Mouse (Mus musculus) midbrain, embryonic 10.5 days (tissue): Measurements from ENCODE around the gene Adcy10. TPM values are rescaled to one million over a fixed set of nuclear protein-coding genes. Genes with fewer than 3 reads are reported as not detected.

ENCODE experiments used
- DNase-seq: peaks from one replicate; pipeline ENCODE4 v3.0.0-alpha.2; 2017; ENCODE audit warnings: low spot score
- H3K27ac ChIP-seq: fragments of 300-500 bp; sonication (generic); replicated peaks from 2 replicates; pipeline ENCODE4 v1.5.1; 2016; ENCODE audit warnings: mild to moderate bottlenecking
- H3K27me3 ChIP-seq: fragments of 300-500 bp; sonication (generic); 2 replicates; pipeline ENCODE4 v1.6.1; 2016; ENCODE audit warnings: low read depth, mild to moderate bottlenecking; ENCODE audit not compliant: poor library complexity, severe bottlenecking
- H3K36me3 ChIP-seq: fragments of 300-500 bp; sonication (generic); 2 replicates; pipeline ENCODE4 v1.6.1; 2016; ENCODE audit warnings: mild to moderate bottlenecking, moderate library complexity
- H3K4me1 ChIP-seq: fragments of 300-500 bp; sonication (generic); 2 replicates; pipeline ENCODE4 v1.6.1; 2016
- H3K4me3 ChIP-seq: fragments of 300-500 bp; sonication (generic); 2 replicates; pipeline ENCODE4 v1.5.1; 2016; ENCODE audit warnings: mild to moderate bottlenecking, moderate library complexity
- H3K9me3 ChIP-seq: fragments of 300-500 bp; sonication (generic); replicated peaks from 2 replicates; pipeline ENCODE4 v1.6.1; 2016; ENCODE audit warnings: mild to moderate bottlenecking
- WGBS: fragments of 180-500 bp; shearing (Covaris S2); methylation state at CpG from one replicate; pipeline ENCODE4 v1.1.7; 2016; 5-methylcytosine and 5-hydroxymethylcytosine counted together
- polyA plus RNA-seq: library from polyadenylated mRNA; unstranded; fragments of >200 nt; fragmentation: Nextera tagmentation; extraction: Ambion mirVana; gene quantifications from 2 replicates; pipeline ENCODE4 v1.2.1, GENCODE M21; 2016

Gene Adcy10
- polyA plus RNA-seq, 1 experiment from 2014 or later = 0.20 TPM

DNA sequence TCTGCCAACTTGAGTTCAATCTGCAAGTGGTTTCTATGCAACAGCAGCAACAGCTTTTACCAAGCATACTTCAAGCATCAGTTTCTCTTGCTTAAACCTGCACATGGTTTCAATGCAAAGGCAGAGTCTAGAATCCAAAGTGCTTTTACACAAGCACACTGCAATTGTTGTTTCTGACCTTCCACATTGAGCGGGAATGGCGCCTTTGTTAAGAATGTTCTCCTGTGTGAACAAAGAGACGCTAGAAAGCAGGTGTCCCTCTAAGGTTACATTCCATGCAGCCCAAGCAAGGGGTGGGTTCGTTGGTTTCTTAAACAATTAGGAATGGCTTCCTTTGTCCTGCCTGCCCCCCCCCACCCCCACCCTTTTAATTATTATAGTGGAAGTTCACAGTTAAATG lies 128.9 kb downstream of the Adcy10 start:
- 84% methylated on average over 4 of the region's 4 CpGs for WGBS

DNA sequence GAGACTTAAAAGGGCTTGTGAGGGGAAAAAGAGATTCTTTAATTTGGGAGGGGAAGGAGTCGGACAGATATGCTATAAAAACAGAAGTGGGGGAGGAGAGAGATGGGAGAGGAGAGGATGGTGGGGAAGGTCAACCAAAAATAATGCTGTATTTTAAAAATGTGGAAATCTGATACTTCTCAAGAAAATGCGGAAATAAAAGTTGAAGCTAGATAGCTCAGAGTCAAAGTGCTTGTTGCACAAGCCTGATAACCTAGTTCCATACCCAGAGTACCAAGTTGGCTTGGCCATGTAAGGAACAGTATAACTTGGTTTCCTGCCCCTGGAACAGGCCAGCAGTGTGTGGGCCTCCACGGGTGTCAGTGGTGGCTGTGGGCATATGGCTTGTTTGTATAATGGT lies 129.8 kb downstream of the Adcy10 start:
- peaks cover 33% of the 10 kb centered on the region for H3K36me3 ChIP-seq
- no peak overlapping the region for H3K27ac ChIP-seq
- 94% methylated on average over 3 of the region's 3 CpGs for WGBS
- H3K4me1 ChIP-seq = peaks cover 57% of the 10 kb centered on the region
- H3K9me3 ChIP-seq = peaks cover 12% of the 10 kb centered on the region; the same call in 1 of the 2 replicates
- DNase-seq = no peak
- no peak overlapping the region for H3K4me3 ChIP-seq
- H3K27me3 ChIP-seq = no peaks in the 10 kb centered on the region

More for the DNA sequence above, 128.9 kb downstream of the Adcy10 start:
- H3K4me3 ChIP-seq = no peak overlapping the region
- H3K9me3 ChIP-seq = peaks cover 12% of the 10 kb centered on the region; the same call in 1 of the 2 replicates
- H3K4me1 ChIP-seq = peaks cover 58% of the 10 kb centered on the region
- peaks cover 33% of the 10 kb centered on the region for H3K36me3 ChIP-seq
- no peaks in the 10 kb centered on the region for H3K27me3 ChIP-seq
- no peak for DNase-seq
- no peak overlapping the region for H3K27ac ChIP-seq

DNA sequence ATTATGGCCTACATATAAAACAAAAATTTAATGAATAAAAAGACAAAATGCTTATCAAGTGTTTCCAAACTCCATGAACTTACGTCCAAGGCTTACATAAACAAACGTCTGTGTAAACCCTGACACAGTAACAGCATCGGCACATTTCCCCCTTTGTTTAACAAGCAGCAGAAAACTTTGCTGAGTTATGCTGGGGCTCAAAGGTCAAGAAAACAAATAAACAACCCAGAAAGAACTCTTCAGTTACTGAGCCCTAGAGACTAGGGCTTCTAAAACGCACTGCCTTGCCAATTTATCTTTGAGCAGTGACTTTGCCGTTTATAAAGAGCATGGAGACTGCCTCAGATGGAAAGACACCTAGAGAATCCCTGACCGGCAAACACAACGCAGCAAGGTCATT lies 131.7 kb downstream of the Adcy10 start:
- no peaks in the 10 kb centered on the region for H3K27me3 ChIP-seq
- no peak for DNase-seq
- peak overlapping the region; percentile 78 for H3K27ac ChIP-seq
- peaks cover 44% of the 10 kb centered on the region for H3K36me3 ChIP-seq
- H3K9me3 ChIP-seq = peaks cover 12% of the 10 kb centered on the region; the same call in 1 of the 2 replicates
- peaks cover 40% of the 10 kb centered on the region for H3K4me1 ChIP-seq
- WGBS = 50% methylated on average over 7 of the region's 7 CpGs
- H3K4me3 ChIP-seq = no peak overlapping the region

- Histone ChIP-seq H3K27me3 (no peaks in the 10 kb centered on the region), H3K36me3 (peaks cover 47% of the 10 kb centered on the region), H3K4me1 (peaks cover 33% of the 10 kb centered on the region), H3K9me3 (peaks cover 12% of the 10 kb centered on the region; the same call in 1 of the 2 replicates), H3K4me3 (peak overlapping the region; percentile 32), H3K27ac (peak overlapping the region; percentile 78)
- peak; percentile 50 for DNase-seq
- WGBS = 12% methylated on average over 15 of the region's 15 CpGs
Measured at GRCm38 (mm10) chr1:165617166-165617891, 132.3 kb downstream of the Adcy10 start.

DNA sequence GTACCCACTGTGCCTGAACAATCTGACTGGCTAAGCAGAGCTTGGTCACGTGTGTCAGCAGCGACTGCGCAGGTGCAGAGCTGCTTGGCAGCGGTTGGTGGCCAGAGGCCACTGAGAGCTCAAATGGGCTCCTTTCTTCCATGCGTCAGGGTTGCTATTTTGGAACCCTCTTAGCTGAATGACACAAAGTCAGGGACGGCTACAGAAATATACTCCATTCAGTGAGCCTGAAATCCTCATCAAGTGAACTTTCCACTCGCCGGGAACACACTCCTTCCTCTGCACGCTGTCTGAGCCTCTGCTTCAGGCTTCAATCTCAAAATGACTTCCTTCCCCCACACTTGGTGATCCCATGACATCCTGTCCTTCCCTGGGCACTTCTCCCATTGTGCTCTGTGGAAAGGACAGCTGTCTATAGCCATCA lies 133.2 kb downstream of the Adcy10 start:
- Histone ChIP-seq H3K27me3 (no peaks in the 10 kb centered on the region), H3K36me3 (peaks cover 55% of the 10 kb centered on the region), H3K4me1 (peaks cover 33% of the 10 kb centered on the region), H3K27ac (peak overlapping the region; percentile 78), H3K4me3 (no peak overlapping the region), H3K9me3 (peaks cover 12% of the 10 kb centered on the region; the same call in 1 of the 2 replicates)
- peak; percentile 24 for DNase-seq
- 63% methylated on average over 9 of the region's 9 CpGs for WGBS

GRCm38 (mm10) chr1:165625058-165625457 lies 140.1 kb downstream of the Adcy10 start:
- Histone ChIP-seq H3K27ac (no peak overlapping the region), H3K4me1 (peaks cover 11% of the 10 kb centered on the region), H3K9me3 (no peaks in the 10 kb centered on the region), H3K4me3 (no peak overlapping the region), H3K27me3 (no peaks in the 10 kb centered on the region), H3K36me3 (peaks cover 40% of the 10 kb centered on the region)
- no peak for DNase-seq
- WGBS = 92% methylated on average over 5 of the region's 5 CpGs

GRCm38 (mm10) chr1:165625896-165626295 lies 140.9 kb downstream of the Adcy10 start:
- Histone ChIP-seq H3K9me3 (no peaks in the 10 kb centered on the region), H3K4me3 (no peak overlapping the region), H3K27me3 (no peaks in the 10 kb centered on the region), H3K27ac (no peak overlapping the region), H3K4me1 (peaks cover 16% of the 10 kb centered on the region), H3K36me3 (peaks cover 32% of the 10 kb centered on the region)
- WGBS = 88% methylated on average over 5 of the region's 5 CpGs
- DNase-seq = no peak

Other genes starting within 250 kb of the Adcy10 start
- gene Tiprl, start 248.2 kb upstream of the Adcy10 start, polyA plus RNA-seq = 91.5 and 99.2 TPM in 2 replicates
- gene Gpr161, start 189.4 kb upstream of the Adcy10 start, polyA plus RNA-seq = 1.4 and 1.6 TPM in 2 replicates
- gene Dcaf6, start 24.7 kb upstream of the Adcy10 start, polyA plus RNA-seq = 6.3 and 6.7 TPM in 2 replicates
- gene Mpc2, start 24.5 kb upstream of the Adcy10 start, polyA plus RNA-seq = 96.4 and 97.5 TPM in 2 replicates
- gene Mpzl1, start 149.4 kb downstream of the Adcy10 start, polyA plus RNA-seq = 134 TPM in 2 replicates
- 8.6 and 8.7 TPM in 2 replicates for gene Rcsd1, start 224.6 kb downstream of the Adcy10 start, polyA plus RNA-seq